Mouse (Mus musculus) adrenal gland, postnatal 25 days (tissue): Measurements from ENCODE around the gene Prrc2c. TPM values are rescaled to one million over a fixed set of nuclear protein-coding genes. Genes with fewer than 3 reads are reported as not detected.

Experiments
- microRNA-seq, 2 experiments: library from miRNA; unstranded; fragments of <30 nt; microRNA quantifications; one replicate each; pipeline ENCODE4 v1.2.0; 2021
- total RNA-seq: library from RNA; stranded (reverse); gene quantifications from 2 replicates; pipeline ENCODE4 v1.2.3, GENCODE M21; 2021

Gene Prrc2c
- total RNA-seq, 1 experiment from 2014 or later = 183 TPM

Small RNAs within 50 kb of the gene (microRNA-seq; reads per million reads assigned to microRNA genes)
- 0 to 0.36 reads per million in 2 experiments for gene Gm27616

Other genes with a start within 250 kb of the Prrc2c start
- gene Mettl13, start 192.0 kb downstream of the Prrc2c start, total RNA-seq = 15.8 and 18.8 TPM in 2 replicates
- gene Vamp4, start 170.0 kb downstream of the Prrc2c start, total RNA-seq = 38.0 and 38.6 TPM in 2 replicates
- 1.2 and 1.9 TPM in 2 replicates for gene Myoc, start 101.4 kb downstream of the Prrc2c start, total RNA-seq
- not detected in 2 replicates for gene Myocos, start 82.3 kb downstream of the Prrc2c start, total RNA-seq
- 0.70 and 0.71 TPM in 2 replicates for gene Fmo4, start 73.4 kb upstream of the Prrc2c start, total RNA-seq
- gene Fmo1, start 126.1 kb upstream of the Prrc2c start, total RNA-seq = 245 and 265 TPM in 2 replicates
- 20.9 and 31.5 TPM in 2 replicates for gene Fmo2, start 158.2 kb upstream of the Prrc2c start, total RNA-seq
- gene Fmo6, start 197.0 kb upstream of the Prrc2c start, total RNA-seq = not detected in 2 replicates
- 0.76 TPM in 1 of 2 replicates, not detected in the other for gene Fmo3, start 244.0 kb upstream of the Prrc2c start, total RNA-seq